Mouse (Mus musculus): ENCODE data around the gene Atp10b. TPM values are rescaled to one million over a fixed set of nuclear protein-coding genes. Genes with fewer than 3 reads are reported as not detected.
"Not testable (repeated sequence)": the region's sequence is repeated elsewhere in the genome, so short reads cannot be mapped to it uniquely, and the experiment has no call there.

Gene Atp10b
- 0.25 and 0.29 TPM in 2 replicates for polyA plus RNA-seq (2014; fragmentation: Nextera tagmentation; extraction: Ambion mirVana)

DNA sequence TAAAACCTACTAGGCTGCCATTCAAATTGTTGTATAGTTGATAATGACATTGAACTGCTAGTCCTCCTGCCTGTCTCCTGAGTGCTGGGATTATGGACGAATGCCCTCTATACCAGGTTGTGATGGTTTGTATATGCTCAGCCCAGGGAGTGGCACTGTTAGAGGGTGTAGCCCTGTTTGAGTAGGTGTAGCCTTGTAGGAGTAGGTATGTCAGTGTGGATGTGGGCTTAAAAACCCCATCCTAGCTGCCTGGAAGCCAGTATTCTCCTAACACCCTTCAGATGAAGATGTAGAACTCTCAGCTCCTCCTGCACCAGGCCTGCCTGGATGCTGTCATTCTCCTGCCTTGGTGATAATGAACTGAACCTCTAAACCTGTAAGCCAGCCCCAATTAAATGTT is at the start of gene Atp10b:
TSS of gene Atp10b (plus strand) at position 301 of the 400 bp plus-strand sequence.
- H3K9ac ChIP-seq (ENCODE audit: low read length), result no peak within 1 kb of the TSS
- H3K4me3 ChIP-seq (ENCODE audit: low read depth, low read length), result no peak within 1 kb of the TSS
- no peaks in the 10 kb centered on the region for H3K27me3 ChIP-seq (ENCODE audit: control insufficient read depth, insufficient read depth, low read length)
- H3K4me1 ChIP-seq (replicated peaks; ENCODE audit: control insufficient read depth, insufficient read depth, low read length), result no peaks in the 10 kb centered on the region
- H3K9me3 ChIP-seq (ENCODE audit: control insufficient read depth, low read length), result no peaks in the 10 kb centered on the region
- H3K36me3 ChIP-seq (ENCODE audit: control insufficient read depth, insufficient read depth, low read length), result no peaks in the 10 kb centered on the region
- H3K4me2 ChIP-seq (ENCODE audit: low read depth, low read length, severe bottlenecking), result no peak within 1 kb of the TSS
- ATAC-seq (replicated peaks; ENCODE audit: low FRiP score), result no peak
- DNase-seq (ENCODE audit: low spot score), result no peak
- H3K27ac ChIP-seq (ENCODE audit: low read depth, low read length), result no peak within 1 kb of the TSS
- 86% methylated on average over 1 of the region's 1 CpGs for WGBS

DNA sequence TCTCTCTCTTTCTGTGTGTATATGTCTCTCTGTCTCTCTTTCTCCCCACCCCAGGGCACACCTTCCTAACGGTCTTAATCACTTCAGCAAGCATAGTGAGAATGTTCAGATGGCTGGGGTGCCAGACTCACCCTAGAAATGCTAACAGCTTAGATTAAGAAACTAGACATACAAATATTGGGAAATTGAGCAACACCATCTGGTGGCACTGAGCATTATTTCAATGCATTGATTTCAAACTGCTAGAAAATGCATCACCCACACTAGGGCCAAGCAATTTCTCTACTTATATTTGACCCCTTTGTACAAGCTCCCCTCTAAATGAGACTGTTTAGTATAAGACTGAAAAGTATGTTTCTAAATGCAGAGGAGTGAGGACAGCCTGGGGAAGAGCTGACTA is 48.3 kb upstream of the Atp10b start:
- Histone ChIP-seq H3K27me3 (ENCODE audit: control insufficient read depth, insufficient read depth, low read length) (no peaks in the 10 kb centered on the region), H3K4me2 (ENCODE audit: low read depth, low read length, severe bottlenecking) (no peak overlapping the region), H3K4me3 (ENCODE audit: low read depth, low read length) (no peak overlapping the region), H3K27ac (ENCODE audit: low read depth, low read length) (no peak overlapping the region), H3K9ac (ENCODE audit: low read length) (no peak overlapping the region), H3K36me3 (ENCODE audit: control insufficient read depth, insufficient read depth, low read length) (no peaks in the 10 kb centered on the region), H3K9me3 (ENCODE audit: control insufficient read depth, low read length) (no peaks in the 10 kb centered on the region), H3K4me1 (replicated peaks; ENCODE audit: control insufficient read depth, insufficient read depth, low read length) (no peaks in the 10 kb centered on the region)
- no peak for DNase-seq (ENCODE audit: low spot score)
- WGBS, result 68% methylated on average over 1 of the region's 1 CpGs
- no peak for ATAC-seq (replicated peaks; ENCODE audit: low FRiP score)

GRCm38 (mm10) chr11:43125908-43126477 is 23.7 kb upstream of the Atp10b start:
- Histone ChIP-seq H3K27ac (ENCODE audit: low read depth, low read length) (no peak overlapping the region), H3K4me2 (ENCODE audit: low read depth, low read length, severe bottlenecking) (no peak overlapping the region), H3K4me3 (ENCODE audit: low read depth, low read length) (no peak overlapping the region), H3K36me3 (ENCODE audit: control insufficient read depth, insufficient read depth, low read length) (no peaks in the 10 kb centered on the region), H3K9ac (ENCODE audit: low read length) (no peak overlapping the region), H3K9me3 (ENCODE audit: control insufficient read depth, low read length) (no peaks in the 10 kb centered on the region), H3K27me3 (ENCODE audit: control insufficient read depth, insufficient read depth, low read length) (no peaks in the 10 kb centered on the region), H3K4me1 (replicated peaks; ENCODE audit: control insufficient read depth, insufficient read depth, low read length) (no peaks in the 10 kb centered on the region)
- no peak for DNase-seq (ENCODE audit: low spot score)
- ATAC-seq (replicated peaks; ENCODE audit: low FRiP score), result no peak
- WGBS, result 96% methylated on average over 4 of the region's 4 CpGs

DNA sequence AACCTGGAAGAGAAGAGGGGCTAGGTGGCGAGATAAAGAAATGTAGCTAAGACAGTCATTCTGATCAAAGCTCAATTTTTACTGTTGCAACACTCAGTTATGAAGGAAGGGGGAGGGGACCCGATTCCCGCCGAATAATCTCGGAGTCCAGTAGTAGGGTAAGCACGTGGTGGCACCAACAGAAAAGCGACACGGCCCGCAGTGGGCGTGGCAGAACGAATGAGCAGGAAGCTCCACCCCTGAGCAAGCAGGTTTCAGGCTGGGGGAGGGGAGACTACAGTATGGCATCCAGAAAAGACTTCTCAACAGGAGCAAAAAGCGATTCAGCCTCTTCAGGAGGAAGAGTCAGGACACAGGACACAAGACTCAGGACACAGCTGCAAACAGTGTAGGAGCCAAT is 23.1 kb upstream of the Atp10b start:
- H3K4me2 ChIP-seq (ENCODE audit: low read depth, low read length, severe bottlenecking); DNase-seq (ENCODE audit: low spot score); H3K4me1 ChIP-seq (replicated peaks; ENCODE audit: control insufficient read depth, insufficient read depth, low read length); ATAC-seq (replicated peaks; ENCODE audit: low FRiP score); H3K9me3 ChIP-seq (ENCODE audit: control insufficient read depth, low read length); H3K36me3 ChIP-seq (ENCODE audit: control insufficient read depth, insufficient read depth, low read length); H3K4me3 ChIP-seq (ENCODE audit: low read depth, low read length); H3K9ac ChIP-seq (ENCODE audit: low read length); H3K27me3 ChIP-seq (ENCODE audit: control insufficient read depth, insufficient read depth, low read length); H3K27ac ChIP-seq (ENCODE audit: low read depth, low read length): not testable (repeated sequence)
- 82% methylated on average over 11 of the region's 12 CpGs for whole genome bisulfite sequencing

GRCm38 (mm10) chr11:43141296-43141695 is 8.4 kb upstream of the Atp10b start:
- Histone ChIP-seq H3K9me3 (ENCODE audit: control insufficient read depth, low read length) (no peaks in the 10 kb centered on the region), H3K27ac (ENCODE audit: low read depth, low read length) (no peak overlapping the region), H3K27me3 (ENCODE audit: control insufficient read depth, insufficient read depth, low read length) (no peaks in the 10 kb centered on the region), H3K36me3 (ENCODE audit: control insufficient read depth, insufficient read depth, low read length) (no peaks in the 10 kb centered on the region), H3K4me3 (ENCODE audit: low read depth, low read length) (no peak overlapping the region), H3K4me2 (ENCODE audit: low read depth, low read length, severe bottlenecking) (no peak overlapping the region), H3K4me1 (replicated peaks; ENCODE audit: control insufficient read depth, insufficient read depth, low read length) (no peaks in the 10 kb centered on the region), H3K9ac (ENCODE audit: low read length) (no peak overlapping the region)
- WGBS, result 94% methylated on average over 1 of the region's 1 CpGs
- ATAC-seq (replicated peaks; ENCODE audit: low FRiP score), result no peak
- DNase-seq (ENCODE audit: low spot score), result no peak

GRCm38 (mm10) chr11:43142811-43143210 is 6.9 kb upstream of the Atp10b start:
- 88% methylated on average over 1 of the region's 1 CpGs for WGBS
- Histone ChIP-seq H3K27ac (ENCODE audit: low read depth, low read length) (no peak overlapping the region), H3K36me3 (ENCODE audit: control insufficient read depth, insufficient read depth, low read length) (no peaks in the 10 kb centered on the region), H3K9ac (ENCODE audit: low read length) (no peak overlapping the region), H3K9me3 (ENCODE audit: control insufficient read depth, low read length) (no peaks in the 10 kb centered on the region), H3K4me1 (replicated peaks; ENCODE audit: control insufficient read depth, insufficient read depth, low read length) (no peaks in the 10 kb centered on the region), H3K4me3 (ENCODE audit: low read depth, low read length) (no peak overlapping the region), H3K4me2 (ENCODE audit: low read depth, low read length, severe bottlenecking) (no peak overlapping the region), H3K27me3 (ENCODE audit: control insufficient read depth, insufficient read depth, low read length) (no peaks in the 10 kb centered on the region)
- DNase-seq (ENCODE audit: low spot score) (no peak), ATAC-seq (replicated peaks; ENCODE audit: low FRiP score) (no peak)

GRCm38 (mm10) chr11:43144178-43144577 is 5.5 kb upstream of the Atp10b start:
- Histone ChIP-seq H3K9ac (ENCODE audit: low read length) (no peak overlapping the region), H3K4me1 (replicated peaks; ENCODE audit: control insufficient read depth, insufficient read depth, low read length) (no peaks in the 10 kb centered on the region), H3K36me3 (ENCODE audit: control insufficient read depth, insufficient read depth, low read length) (no peaks in the 10 kb centered on the region), H3K4me2 (ENCODE audit: low read depth, low read length, severe bottlenecking) (no peak overlapping the region), H3K9me3 (ENCODE audit: control insufficient read depth, low read length) (no peaks in the 10 kb centered on the region), H3K27ac (ENCODE audit: low read depth, low read length) (no peak overlapping the region), H3K27me3 (ENCODE audit: control insufficient read depth, insufficient read depth, low read length) (no peaks in the 10 kb centered on the region), H3K4me3 (ENCODE audit: low read depth, low read length) (no peak overlapping the region)
- ATAC-seq (replicated peaks; ENCODE audit: low FRiP score), result no peak
- no peak for DNase-seq (ENCODE audit: low spot score)
- 93% methylated on average over 1 of the region's 1 CpGs for WGBS

DNA sequence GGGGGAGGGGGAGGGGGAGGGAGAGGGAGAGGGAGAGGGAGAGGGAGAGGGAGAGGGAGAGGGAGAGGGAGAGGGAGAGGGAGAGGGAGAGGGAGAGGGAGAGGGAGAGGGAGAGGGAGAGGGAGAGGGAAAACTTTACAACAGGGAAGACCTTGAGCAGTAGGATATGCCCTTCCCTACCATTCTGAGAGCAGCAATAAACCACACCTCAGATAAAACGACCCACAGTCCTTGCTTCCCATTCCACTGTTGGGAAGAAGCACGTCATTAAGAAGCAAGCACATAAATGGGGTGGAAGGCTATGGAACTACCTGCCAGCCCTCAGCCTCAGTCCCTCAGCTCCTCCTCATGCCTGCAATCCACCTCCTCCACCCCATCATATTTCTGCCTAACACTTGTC is 4.8 kb upstream of the Atp10b start:
- 78% methylated on average over 2 of the region's 2 CpGs for WGBS

DNA sequence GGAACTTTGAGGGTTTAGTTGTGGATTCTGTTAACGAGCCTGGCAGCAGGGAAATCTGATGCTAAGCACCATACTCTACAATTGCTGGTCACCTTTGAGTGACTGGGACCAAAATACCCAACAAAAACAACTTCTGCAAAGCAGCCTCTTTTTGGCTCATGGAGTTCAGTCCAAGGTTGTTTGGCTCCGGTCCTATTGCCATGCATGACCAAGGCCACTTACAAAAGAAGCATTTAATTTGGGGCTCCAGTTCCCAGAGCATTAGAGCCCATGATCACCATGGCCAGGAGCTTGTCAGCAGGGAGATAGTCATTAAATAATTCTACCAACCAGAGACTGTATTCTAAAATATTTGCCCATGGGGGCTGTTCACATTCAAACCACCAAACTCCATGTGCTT is 2.3 kb upstream of the Atp10b start:
- Histone ChIP-seq H3K4me3 (ENCODE audit: low read depth, low read length) (no peak overlapping the region), H3K9ac (ENCODE audit: low read length) (no peak overlapping the region), H3K27ac (ENCODE audit: low read depth, low read length) (no peak overlapping the region), H3K36me3 (ENCODE audit: control insufficient read depth, insufficient read depth, low read length) (no peaks in the 10 kb centered on the region), H3K9me3 (ENCODE audit: control insufficient read depth, low read length) (no peaks in the 10 kb centered on the region), H3K4me2 (ENCODE audit: low read depth, low read length, severe bottlenecking) (no peak overlapping the region), H3K4me1 (replicated peaks; ENCODE audit: control insufficient read depth, insufficient read depth, low read length) (no peaks in the 10 kb centered on the region), H3K27me3 (ENCODE audit: control insufficient read depth, insufficient read depth, low read length) (no peaks in the 10 kb centered on the region)
- no peak for DNase-seq (ENCODE audit: low spot score)
- ATAC-seq (replicated peaks; ENCODE audit: low FRiP score), result no peak
- WGBS, result 52% methylated on average over 2 of the region's 2 CpGs

More for the DNA sequence above, 4.8 kb upstream of the Atp10b start:
- DNase-seq (ENCODE audit: low spot score); H3K4me1 ChIP-seq (replicated peaks; ENCODE audit: control insufficient read depth, insufficient read depth, low read length); H3K4me2 ChIP-seq (ENCODE audit: low read depth, low read length, severe bottlenecking); H3K27ac ChIP-seq (ENCODE audit: low read depth, low read length); H3K9ac ChIP-seq (ENCODE audit: low read length); ATAC-seq (replicated peaks; ENCODE audit: low FRiP score); H3K4me3 ChIP-seq (ENCODE audit: low read depth, low read length); H3K36me3 ChIP-seq (ENCODE audit: control insufficient read depth, insufficient read depth, low read length); H3K9me3 ChIP-seq (ENCODE audit: control insufficient read depth, low read length); H3K27me3 ChIP-seq (ENCODE audit: control insufficient read depth, insufficient read depth, low read length): not testable (repeated sequence)
